Mouse (Mus musculus): ENCODE results near the gene Arhgap27. TPM values are rescaled to one million over a fixed set of nuclear protein-coding genes. Genes with fewer than 3 reads are reported as not detected.
A peak's percentile ranks its signal among the peaks of the same experiment; 100 is the strongest.

Gene Arhgap27
- polyA plus RNA-seq, 1 experiment = 21.1 TPM

DNA sequence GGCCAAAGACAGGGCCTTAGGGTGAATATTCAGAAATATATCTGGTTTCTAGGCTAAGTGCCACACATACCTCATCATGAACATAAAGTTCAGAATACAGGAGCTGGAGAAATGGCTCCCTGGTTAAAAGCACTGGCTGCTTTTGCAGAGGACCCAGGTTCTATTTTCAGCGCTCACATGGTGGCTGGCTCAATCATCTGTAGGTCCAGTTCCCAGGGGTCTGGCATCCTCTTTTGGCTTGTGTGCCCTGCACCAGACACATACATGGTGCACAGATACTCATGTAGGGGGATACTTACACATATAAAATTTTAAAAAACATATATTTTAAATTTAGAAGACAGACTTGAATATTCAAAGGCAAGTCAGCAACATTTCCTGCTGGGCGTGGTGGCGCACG is 32.7 kb upstream of the Arhgap27 start:
- 94% methylated on average over 4 of the region's 4 CpGs for WGBS
- no peaks in the 10 kb centered on the region for H3K27me3 ChIP-seq (ENCODE audit: control insufficient read depth, insufficient read depth, low read length)
- DNase-seq = no peak
- no peaks in the 10 kb centered on the region; the same call in 1 of the 2 replicates for H3K4me1 ChIP-seq (ENCODE audit: control insufficient read depth, insufficient read depth, low read length)
- no peak overlapping the region for H3K27ac ChIP-seq (ENCODE audit: insufficient read depth, low read length)
- H3K4me3 ChIP-seq (replicated peaks; ENCODE audit: insufficient read depth, low read depth, low read length) = no peak overlapping the region
- no peak for TF ChIP-seq POLR2A (IDR thresholded peaks at IDR 0.05; ENCODE audit: borderline replicate concordance, insufficient read depth, low read length)
- no peak for TF ChIP-seq CTCF (IDR thresholded peaks at IDR 0.05; ENCODE audit: borderline replicate concordance, insufficient read depth, low read depth, low read length)

DNA sequence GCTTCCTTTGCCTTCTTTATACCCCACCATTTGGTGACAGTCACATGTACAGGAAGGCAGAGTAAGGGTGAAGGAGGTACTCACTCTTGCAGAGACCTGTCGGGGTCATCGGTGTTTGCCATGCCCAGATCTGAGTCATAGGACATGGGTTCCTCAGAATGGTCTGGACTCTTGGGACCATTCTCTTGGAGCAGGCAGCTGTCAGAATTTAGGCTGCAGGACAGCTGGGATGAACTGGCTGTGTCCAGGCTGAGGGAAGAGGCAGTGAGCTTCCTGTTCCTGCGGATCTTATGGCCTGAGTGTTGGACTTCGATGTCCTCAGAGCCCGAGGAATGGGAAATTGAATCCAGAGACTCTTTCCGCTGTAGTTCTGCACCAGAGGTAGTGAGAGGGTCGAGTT is 31.1 kb upstream of the Arhgap27 start:
- H3K4me3 ChIP-seq (replicated peaks; ENCODE audit: insufficient read depth, low read depth, low read length) = no peak overlapping the region
- TF ChIP-seq CTCF (IDR thresholded peaks at IDR 0.05; ENCODE audit: borderline replicate concordance, insufficient read depth, low read depth, low read length) = no peak
- TF ChIP-seq POLR2A (IDR thresholded peaks at IDR 0.05; ENCODE audit: borderline replicate concordance, insufficient read depth, low read length) = no peak
- 90% methylated on average over 7 of the region's 7 CpGs for WGBS
- no peaks in the 10 kb centered on the region; the same call in 1 of the 2 replicates for H3K4me1 ChIP-seq (ENCODE audit: control insufficient read depth, insufficient read depth, low read length)
- no peaks in the 10 kb centered on the region for H3K27me3 ChIP-seq (ENCODE audit: control insufficient read depth, insufficient read depth, low read length)
- no peak for DNase-seq
- H3K27ac ChIP-seq (ENCODE audit: insufficient read depth, low read length) = no peak overlapping the region

DNA sequence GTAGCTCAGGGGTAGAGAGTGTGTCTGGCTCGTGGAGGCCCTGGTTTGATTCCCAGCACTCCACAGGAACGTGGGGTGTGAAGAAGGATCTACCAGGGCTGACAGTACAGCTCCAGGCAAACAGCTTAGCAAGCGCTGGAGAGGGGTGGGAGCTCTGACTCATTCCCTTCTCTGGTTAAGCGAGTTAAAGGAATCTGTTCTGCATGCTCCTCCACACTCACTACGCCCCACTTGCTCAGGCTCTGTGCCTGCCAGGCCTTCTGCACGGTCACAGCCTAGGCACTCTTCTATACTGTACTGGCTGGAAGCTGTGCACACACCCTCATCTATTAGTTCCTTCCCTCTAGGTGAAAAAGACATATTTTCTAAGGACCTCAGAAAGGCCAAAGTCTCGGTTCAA is 30.5 kb upstream of the Arhgap27 start:
- no peak for TF ChIP-seq CTCF (IDR thresholded peaks at IDR 0.05; ENCODE audit: borderline replicate concordance, insufficient read depth, low read depth, low read length)
- TF ChIP-seq POLR2A (IDR thresholded peaks at IDR 0.05; ENCODE audit: borderline replicate concordance, insufficient read depth, low read length) = no peak
- Histone ChIP-seq H3K27ac (ENCODE audit: insufficient read depth, low read length) (no peak overlapping the region), H3K27me3 (ENCODE audit: control insufficient read depth, insufficient read depth, low read length) (no peaks in the 10 kb centered on the region), H3K4me3 (replicated peaks; ENCODE audit: insufficient read depth, low read depth, low read length) (no peak overlapping the region), H3K4me1 (ENCODE audit: control insufficient read depth, insufficient read depth, low read length) (no peaks in the 10 kb centered on the region; the same call in 1 of the 2 replicates)
- WGBS = 95% methylated on average over 7 of the region's 7 CpGs
- no peak for DNase-seq

DNA sequence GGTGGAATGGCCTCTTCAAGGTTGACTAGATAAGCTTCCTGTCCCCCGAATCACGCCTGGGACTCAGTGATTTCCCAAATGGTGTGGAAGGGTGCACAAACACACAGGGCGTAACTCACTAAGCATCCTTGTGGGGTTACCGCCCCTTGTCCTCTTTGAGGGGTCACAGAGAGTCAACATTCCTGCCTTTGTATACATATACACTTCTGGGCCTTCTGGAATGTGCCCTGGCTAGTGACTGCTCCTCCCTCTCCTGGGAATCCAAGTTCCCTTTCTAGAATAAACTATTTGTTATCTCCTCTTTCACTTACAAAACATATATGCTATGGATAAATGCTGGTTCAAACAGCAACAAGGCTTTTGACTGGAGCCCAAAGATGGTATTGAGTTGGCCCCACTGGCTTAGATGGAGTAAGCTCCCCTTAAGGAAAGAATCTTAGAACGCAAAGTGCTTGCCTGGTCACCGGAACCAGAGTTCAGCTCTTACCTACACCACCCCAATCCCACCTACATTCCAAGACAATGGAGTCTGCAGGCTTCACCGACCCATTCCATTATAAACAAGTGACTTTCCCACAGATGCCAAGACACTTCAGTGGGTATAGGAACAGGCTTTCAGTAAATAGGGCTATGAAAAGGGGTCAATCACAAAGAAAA is 24.5 kb upstream of the Arhgap27 start:
- no peaks in the 10 kb centered on the region for H3K27me3 ChIP-seq (ENCODE audit: control insufficient read depth, insufficient read depth, low read length)
- WGBS = 85% methylated on average over 7 of the region's 7 CpGs
- no peak overlapping the region for H3K4me3 ChIP-seq (replicated peaks; ENCODE audit: insufficient read depth, low read depth, low read length)
- no peak overlapping the region for H3K27ac ChIP-seq (ENCODE audit: insufficient read depth, low read length)
- DNase-seq = no peak
- H3K4me1 ChIP-seq (ENCODE audit: control insufficient read depth, insufficient read depth, low read length) = no peaks in the 10 kb centered on the region
- TF ChIP-seq POLR2A (IDR thresholded peaks at IDR 0.05; ENCODE audit: borderline replicate concordance, insufficient read depth, low read length) (no peak), CTCF (IDR thresholded peaks at IDR 0.05; ENCODE audit: borderline replicate concordance, insufficient read depth, low read depth, low read length) (no peak)

DNA sequence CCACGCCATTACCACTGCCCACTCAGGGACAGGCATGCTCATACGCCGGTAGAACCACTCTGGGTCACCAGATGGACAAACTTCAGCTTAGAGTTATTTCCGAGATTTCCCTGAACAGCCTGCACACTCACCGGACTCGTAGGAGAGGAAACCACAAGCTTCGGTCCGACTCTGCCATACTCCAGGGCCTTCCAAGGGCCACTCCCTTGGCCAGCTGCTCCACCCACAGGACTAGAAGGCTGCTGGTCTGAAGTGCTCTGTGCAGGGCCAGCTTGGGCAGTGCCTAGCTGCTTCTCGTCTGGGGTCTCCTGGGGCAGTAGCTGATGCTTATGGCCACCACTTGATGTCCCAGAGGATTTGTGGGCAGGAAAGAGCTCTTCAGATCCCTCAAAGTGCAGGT is 23.3 kb upstream of the Arhgap27 start:
- 86% methylated on average over 9 of the region's 9 CpGs for WGBS
- Histone ChIP-seq H3K27ac (ENCODE audit: insufficient read depth, low read length) (no peak overlapping the region), H3K4me1 (ENCODE audit: control insufficient read depth, insufficient read depth, low read length) (peaks cover 3% of the 10 kb centered on the region; the same call in 1 of the 2 replicates), H3K27me3 (ENCODE audit: control insufficient read depth, insufficient read depth, low read length) (no peaks in the 10 kb centered on the region), H3K4me3 (replicated peaks; ENCODE audit: insufficient read depth, low read depth, low read length) (no peak overlapping the region)
- no peak for TF ChIP-seq CTCF (IDR thresholded peaks at IDR 0.05; ENCODE audit: borderline replicate concordance, insufficient read depth, low read depth, low read length)
- no peak for TF ChIP-seq POLR2A (IDR thresholded peaks at IDR 0.05; ENCODE audit: borderline replicate concordance, insufficient read depth, low read length)
- DNase-seq = no peak

DNA sequence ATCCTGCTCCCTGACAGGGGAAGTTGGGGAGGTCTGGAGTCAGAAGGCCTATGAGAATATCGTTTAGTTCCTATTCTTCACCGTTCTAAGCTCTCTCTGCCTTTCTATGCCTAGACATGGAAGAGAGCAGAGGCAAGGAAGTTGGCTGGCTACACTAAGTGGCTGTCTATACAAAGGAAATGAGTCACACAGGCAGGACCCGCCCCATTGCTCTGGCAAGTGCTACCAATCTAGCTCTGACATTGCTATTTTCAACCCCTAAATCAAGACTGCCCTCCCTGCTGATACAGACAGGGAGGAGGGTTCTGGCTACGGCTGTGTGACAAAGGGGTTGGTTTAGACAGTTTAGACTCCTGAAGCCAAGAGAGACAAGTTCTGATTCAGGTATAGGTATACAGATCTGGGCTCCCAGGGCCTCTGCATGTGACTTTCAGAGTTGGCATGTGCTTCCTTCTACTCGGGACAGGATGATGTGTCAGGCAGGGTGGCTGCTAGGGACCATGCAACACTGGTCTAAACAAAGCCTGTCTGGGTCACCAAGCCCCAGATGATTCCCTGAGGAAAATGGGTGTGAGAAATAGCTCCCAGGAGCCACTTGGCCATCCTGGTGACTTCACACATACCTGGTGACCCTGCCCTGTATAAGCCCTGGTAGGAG is 18.6 kb upstream of the Arhgap27 start:
- DNase-seq = peak in 1 of 2 experiments; percentile 33
- WGBS = 43% methylated on average over 5 of the region's 5 CpGs

DNA sequence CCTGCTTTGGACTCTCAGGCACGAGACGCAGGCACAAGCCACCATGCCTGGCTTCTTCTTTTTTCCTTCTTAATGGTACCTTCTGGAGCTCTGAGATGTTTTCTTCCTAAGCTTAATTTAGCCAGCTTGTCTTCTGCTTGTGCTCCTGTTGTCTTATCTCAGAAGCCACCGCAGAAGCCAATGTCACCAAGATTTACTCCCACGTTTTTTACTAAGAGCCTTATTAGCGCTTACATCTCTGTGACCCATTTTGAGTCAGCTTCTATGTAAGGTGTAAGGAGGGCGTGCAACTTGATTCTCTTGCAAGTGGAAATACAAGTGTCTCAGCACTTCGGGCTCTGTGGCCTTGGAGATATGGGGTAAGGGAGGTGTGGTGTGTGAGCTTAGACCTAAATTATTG is 18.0 kb upstream of the Arhgap27 start:
- TF ChIP-seq CTCF (IDR thresholded peaks at IDR 0.05; ENCODE audit: borderline replicate concordance, insufficient read depth, low read depth, low read length) = no peak
- no peak for TF ChIP-seq POLR2A (IDR thresholded peaks at IDR 0.05; ENCODE audit: borderline replicate concordance, insufficient read depth, low read length)
- Histone ChIP-seq H3K27me3 (ENCODE audit: control insufficient read depth, insufficient read depth, low read length) (no peaks in the 10 kb centered on the region), H3K4me1 (ENCODE audit: control insufficient read depth, insufficient read depth, low read length) (peaks cover 3% of the 10 kb centered on the region), H3K27ac (ENCODE audit: insufficient read depth, low read length) (no peak overlapping the region), H3K4me3 (replicated peaks; ENCODE audit: insufficient read depth, low read depth, low read length) (no peak overlapping the region)
- WGBS = 96% methylated on average over 7 of the region's 7 CpGs
- DNase-seq = no peak

More for the DNA sequence above, 18.6 kb upstream of the Arhgap27 start:
- H3K27me3 ChIP-seq (ENCODE audit: control insufficient read depth, insufficient read depth, low read length) = no peaks in the 10 kb centered on the region
- TF ChIP-seq POLR2A (IDR thresholded peaks at IDR 0.05; ENCODE audit: borderline replicate concordance, insufficient read depth, low read length) (no peak), CTCF (IDR thresholded peaks at IDR 0.05; ENCODE audit: borderline replicate concordance, insufficient read depth, low read depth, low read length) (no peak)
- no peak overlapping the region for H3K4me3 ChIP-seq (replicated peaks; ENCODE audit: insufficient read depth, low read depth, low read length)
- H3K4me1 ChIP-seq (ENCODE audit: control insufficient read depth, insufficient read depth, low read length) = peaks cover 3% of the 10 kb centered on the region
- H3K27ac ChIP-seq (ENCODE audit: insufficient read depth, low read length) = no peak overlapping the region

DNA sequence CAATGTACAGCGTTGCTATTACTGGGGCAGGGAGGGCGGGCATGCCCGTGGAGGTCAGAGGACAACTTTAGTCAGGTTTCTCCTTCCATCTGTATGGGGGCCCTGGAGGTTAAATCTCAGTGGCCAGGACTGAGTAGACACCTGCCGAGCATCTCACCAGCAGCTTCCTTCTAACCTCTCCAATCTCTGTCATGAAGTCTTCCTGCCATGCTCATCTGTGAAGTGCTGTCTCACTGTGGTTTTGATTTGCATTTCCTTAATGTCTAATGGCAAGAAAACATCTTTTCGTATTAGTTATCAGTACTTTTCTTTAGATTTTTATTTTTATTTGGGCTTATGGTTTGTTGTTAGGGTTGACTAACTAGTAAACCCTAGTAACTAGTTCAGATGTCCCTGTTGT is 17.0 kb upstream of the Arhgap27 start:
- no peak overlapping the region for H3K4me3 ChIP-seq (replicated peaks; ENCODE audit: insufficient read depth, low read depth, low read length)
- H3K27me3 ChIP-seq (ENCODE audit: control insufficient read depth, insufficient read depth, low read length) = no peaks in the 10 kb centered on the region
- H3K4me1 ChIP-seq (ENCODE audit: control insufficient read depth, insufficient read depth, low read length) = peaks cover 3% of the 10 kb centered on the region
- TF ChIP-seq POLR2A (IDR thresholded peaks at IDR 0.05; ENCODE audit: borderline replicate concordance, insufficient read depth, low read length) (no peak), CTCF (IDR thresholded peaks at IDR 0.05; ENCODE audit: borderline replicate concordance, insufficient read depth, low read depth, low read length) (no peak)
- WGBS = 96% methylated on average over 5 of the region's 5 CpGs
- DNase-seq = no peak
- H3K27ac ChIP-seq (ENCODE audit: insufficient read depth, low read length) = no peak overlapping the region

Measured in cerebellum, adult 2 months (tissue).